Mouse (Mus musculus) fat pad, adult 2 months (tissue): ENCODE results near the gene B230104I21Rik.

Experiments used
- DNase-seq: peaks from one replicate; pipeline ENCODE4 v3.0.0-alpha.2; 2011; ENCODE audit warnings: low read depth, low spot score; ENCODE audit errors: extremely low read depth

The B230104I21Rik gene

DNA sequence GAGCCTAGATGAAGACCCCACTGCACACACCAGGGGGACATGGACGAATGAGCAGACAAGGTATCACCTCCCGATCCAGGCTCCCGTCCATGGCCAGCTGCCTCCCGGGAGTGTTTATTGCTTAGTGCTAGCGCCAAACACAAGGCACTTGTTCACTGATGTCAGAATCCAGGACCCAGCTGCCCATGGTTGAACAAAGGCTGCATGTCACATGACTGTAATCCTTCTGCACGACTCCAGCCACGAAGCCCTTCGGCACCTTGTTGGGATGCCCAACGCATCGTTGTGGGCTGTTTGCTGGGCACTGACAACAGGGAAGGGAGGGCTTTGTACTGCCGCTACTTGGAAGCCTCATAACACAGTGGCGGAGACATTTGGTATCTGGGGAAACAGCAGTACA is at the start of gene B230104I21Rik:
TSS of gene B230104I21Rik (plus strand) at position 367 of the 400 bp plus-strand sequence.
- DNase-seq, result no peak

DNA sequence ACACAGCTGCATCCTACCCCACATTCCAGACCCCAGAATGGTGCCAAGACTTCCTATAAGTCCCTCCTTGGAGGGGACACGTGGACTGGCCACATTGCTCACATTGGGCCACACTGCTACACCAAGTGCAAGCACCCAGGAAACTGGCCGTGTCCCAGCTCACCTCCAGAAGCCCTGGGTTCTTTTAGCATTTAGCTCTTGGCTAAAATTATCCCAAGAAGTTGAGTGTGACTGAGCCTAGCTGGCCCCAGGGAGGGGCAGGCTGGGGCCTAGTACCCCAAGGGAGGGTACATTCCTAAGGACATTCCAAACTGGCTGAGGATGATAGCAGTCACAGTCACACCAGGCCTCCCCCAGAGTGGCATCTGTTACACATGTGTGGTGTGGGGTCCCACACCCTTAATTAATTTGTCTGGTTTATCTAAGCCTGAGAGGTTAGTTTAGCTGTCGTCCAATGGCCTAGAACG is 42.2 kb upstream of the B230104I21Rik start:
- no peak for DNase-seq

DNA sequence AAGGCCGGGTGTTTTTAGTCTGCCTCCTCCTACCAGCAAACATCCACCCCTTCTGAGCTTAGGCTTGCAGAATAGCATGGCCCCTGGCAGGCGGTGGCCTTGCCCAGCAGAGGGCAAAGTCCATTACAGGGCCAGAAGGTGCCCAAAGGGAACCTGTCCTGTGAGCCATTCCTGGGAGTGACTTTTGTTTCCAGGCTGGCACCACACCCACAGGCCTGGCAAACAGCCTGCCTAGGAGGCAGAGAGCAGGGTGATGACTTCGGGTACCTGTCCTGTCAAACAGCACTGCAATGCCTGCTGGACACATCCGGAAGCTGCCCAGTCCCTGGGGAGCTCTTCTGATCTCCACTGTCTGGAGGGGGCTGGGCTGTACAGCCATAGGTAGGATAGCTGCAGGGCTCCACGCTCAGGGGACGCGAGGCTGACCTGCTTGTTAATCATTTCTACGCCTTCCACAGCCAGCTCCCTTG is 41.6 kb upstream of the B230104I21Rik start:
- no peak for DNase-seq

DNA sequence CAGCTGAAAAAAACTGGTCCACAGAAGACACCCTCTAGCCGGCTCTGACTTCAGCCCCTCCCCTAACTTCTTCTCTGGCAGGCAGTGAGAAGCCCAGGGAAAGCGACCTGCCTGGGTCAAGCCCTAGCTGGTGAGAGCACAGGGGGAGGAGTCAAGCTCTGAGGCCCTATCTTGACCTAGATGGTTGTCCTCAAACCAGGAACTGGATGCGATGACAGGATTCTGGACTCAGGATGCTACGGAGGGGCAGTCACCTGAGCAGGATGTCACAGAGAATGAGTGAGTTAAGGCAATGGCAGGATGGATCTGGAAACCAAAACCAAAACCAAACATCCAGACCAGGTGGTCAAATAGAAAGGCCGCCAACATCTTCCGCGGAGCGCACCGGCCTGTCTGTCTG is 38.2 kb upstream of the B230104I21Rik start:
- no peak for DNase-seq

DNA sequence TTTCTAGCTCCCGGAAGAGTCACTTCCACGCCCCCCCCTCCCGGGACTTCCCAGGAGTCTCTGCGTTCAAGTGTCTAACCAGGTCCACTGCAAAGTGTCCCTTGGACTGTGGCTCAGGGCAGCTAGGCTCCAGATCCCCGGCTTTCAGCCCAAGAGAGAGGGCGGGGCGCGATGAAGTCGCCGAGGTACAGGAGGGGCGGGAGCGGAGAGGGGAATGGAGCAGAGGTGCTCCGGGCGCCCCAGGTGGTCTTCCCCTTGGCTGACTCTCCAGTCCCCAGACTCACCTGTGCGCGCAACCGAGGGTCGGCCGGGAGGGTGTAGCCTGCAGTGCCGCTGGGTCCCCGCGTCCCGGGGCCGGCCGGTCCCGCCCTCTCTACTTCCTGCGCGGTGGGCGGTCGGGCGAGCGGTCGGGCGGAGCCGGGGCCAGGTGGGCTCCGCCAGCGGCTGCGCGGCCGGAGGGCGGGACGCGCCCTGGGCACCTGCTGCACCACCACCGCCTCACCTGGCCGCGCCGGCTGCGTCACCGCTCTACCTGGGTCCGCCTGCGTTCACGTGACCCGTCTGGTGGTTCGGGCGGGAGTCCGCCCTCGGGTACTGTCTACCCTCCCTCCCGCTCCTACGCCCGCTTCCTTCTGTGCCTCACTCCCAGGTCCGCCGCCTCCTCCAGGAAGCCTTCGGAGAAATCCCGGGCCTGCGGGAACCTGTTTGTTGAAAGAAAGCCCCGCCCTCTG is 36.2 kb upstream of the B230104I21Rik start:
- DNase-seq, result no peak

DNA sequence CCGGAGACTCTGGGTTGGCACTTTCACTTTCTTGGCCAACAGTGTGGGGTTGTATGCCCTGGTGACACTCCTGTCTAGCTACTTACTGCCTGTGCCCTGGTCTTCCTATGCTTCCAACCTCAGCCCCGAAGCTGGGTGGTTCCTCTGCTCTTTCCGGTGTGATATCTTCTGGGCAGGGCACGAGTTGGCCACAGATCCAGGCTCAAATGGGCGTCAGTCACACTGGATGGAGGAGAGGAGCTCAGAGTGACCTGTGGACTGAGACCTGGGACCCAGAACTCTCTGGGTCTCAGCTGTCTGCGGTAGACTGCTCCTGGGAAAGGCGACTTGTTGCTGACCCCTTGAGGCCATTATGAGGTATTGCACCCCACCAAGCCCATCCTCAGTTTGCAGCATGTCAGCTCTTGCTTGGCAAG is 34.5 kb upstream of the B230104I21Rik start, which contains the start of gene Arhgef16:
TSS of gene Arhgef16 (minus strand) at position 211 of the 416 bp plus-strand sequence.
- DNase-seq, result no peak

DNA sequence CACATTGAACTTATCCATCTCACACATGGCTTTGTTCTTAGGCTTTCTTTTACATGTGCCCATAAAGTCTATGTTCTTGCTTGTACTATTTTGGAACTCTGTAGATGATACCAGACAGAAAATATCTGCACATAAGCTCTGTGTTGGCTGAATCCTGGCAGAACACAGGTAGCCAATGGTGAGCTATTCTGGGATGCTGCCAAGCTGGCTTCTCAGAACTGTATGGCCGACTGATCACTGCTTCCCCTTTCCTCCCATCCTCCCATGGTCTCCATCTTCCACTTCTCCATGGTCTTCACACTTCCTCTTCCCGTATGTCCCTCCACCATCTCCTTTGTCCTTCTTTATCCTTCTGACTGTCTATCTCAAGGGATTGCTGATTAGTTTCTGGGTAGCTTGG is 26.8 kb upstream of the B230104I21Rik start:
- no peak for DNase-seq

DNA sequence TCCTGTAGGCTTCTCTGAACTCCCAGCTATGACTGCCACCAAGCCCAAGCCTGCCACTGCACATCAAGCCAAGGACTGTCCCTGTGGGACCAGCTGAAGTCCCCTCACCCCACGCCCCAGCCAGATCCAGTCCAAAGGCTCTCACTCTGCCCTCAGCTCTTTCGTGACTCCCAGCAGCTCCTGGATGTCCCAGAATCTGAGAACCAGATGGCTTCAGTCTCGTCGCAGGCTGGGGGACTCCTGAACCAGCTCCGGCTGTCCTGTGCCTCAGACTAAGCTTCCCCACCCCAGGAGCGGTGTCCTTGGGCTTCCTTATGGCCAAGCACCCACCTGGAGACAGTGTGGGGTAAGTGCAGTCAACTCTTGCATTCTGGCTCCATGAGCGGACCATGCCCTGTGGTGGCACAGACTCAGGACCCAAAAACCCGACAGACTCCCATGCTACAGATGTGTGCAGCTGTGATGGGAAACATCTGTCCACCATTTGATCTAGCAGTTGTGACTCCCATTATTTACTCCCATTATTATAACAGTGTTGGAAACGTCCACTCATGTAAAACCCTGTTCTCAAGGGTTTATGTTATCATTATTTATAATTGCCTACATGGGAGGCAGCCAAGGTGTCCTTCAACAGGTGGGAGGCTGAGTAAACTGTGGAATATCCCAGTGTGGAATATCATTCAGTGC is 25.2 kb upstream of the B230104I21Rik start:
- DNase-seq, result no peak

DNA sequence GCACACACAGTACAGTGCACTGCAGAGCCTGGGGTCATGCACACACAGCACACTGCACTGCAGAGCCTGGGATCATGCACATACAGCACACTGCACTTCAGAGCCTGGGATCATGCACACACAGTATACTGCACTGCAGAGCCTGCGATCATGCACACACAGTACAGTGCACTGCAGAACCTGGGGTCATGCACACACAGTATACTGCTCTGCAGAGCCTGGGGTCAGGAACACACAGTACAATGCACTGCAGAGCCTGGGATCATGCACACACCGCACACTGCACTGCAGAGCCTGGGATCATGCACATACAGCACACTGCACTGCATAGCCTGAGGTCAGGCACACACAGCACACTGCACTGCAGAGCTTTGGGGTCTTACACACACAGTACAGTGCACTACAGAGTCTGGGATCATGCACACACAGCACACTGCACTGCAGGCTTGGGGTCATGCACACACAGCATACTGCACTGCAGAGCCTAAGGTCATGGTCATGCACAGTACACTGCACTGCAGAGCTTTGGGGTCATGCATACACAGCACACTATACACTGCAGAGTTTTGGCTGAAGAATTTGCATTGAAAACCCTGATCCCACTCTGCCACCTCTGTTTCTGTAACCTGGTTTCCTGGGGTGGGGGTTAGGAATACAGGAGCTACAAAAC is 23.6 kb upstream of the B230104I21Rik start:
- DNase-seq, result no peak

DNA sequence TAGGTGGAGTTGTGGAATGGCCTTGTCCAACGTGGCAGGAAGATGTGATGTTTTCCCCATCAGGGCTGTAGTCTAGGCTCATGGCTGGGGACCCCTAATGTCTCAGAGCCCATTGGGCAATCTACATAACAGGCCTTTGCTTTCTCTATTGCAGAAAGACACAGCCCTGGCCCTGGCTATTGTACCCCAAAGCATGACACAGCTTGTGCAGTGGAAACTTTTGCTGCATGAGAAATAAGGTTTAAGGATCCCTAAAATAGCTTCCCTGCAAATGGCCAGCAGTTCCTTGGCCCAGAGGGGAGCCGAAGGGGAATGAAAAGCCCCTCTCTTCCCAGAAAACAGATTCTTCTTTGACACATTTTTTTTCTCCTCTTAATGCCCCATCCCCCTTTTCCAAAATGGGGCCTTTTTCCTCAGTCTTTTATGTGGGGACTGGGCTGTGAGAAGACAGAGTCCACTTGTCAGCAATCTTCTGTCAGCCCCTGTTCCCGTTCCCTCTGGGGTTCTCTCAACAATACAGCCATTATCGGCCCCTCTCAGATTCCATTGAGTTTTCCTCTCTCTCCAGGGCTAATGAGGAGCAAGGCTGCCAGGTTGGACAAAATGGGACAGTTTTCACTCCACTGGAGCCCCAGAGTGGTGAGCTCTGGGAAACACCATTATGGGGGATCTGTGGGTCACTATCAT is 22.8 kb upstream of the B230104I21Rik start:
- no peak for DNase-seq

DNA sequence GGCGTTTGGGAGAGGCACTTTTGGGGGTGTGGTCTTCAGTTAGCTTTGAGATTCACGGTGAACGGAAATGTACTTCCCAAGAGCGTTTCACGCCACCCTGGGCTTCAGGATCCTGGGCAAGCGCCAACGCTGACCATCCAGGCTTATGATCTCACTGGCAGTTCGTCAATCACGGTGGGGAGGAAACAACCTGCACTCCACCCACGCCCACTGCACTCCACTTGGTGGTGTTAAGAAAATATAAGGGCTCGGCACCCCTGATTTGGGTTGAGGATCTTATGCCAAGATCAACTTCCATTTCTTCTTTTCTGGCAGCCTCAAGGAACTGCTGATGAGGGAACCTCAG is 22.3 kb upstream of the B230104I21Rik start:
- DNase-seq, result no peak

DNA sequence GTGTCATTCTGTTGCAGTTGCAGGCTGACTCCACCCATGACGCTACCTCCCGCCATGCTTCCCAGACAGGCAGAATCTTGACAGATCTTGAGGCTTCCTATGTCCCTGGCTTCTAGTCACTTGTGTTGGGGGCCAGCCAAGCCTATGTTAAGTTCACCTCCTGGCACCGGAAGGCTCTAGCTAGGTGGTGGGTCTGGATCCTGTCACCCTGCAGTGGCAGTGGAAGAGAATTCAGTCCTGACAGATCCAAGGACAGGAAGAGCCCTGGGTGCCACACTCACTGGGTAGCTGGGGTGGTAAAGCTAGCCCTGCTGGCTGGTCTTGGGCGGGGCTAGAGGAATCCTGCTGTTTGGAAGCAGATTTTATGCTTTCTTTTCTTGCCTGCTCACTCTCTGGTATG is 10.5 kb upstream of the B230104I21Rik start:
- DNase-seq, result no peak

DNA sequence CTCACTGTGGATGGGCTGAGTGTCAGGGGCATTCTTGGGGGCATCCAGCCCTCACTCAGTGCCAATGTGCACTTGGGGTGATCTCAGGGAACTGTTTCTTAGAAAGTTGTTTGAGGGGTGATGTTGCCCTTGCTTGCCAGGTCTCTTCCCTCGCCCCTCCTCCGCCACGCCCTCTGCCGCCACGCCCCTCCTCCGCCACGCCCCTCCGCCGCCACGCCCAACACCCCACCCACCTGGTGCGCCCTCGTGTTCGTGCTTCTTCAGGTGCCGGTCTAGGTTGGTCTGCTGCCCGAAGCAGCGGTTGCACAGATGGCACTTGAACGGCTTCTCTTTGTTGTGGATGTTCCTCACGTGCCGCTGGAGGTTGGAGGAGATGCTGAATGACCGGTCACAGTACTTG is 7.5 kb upstream of the B230104I21Rik start:
- no peak for DNase-seq

DNA sequence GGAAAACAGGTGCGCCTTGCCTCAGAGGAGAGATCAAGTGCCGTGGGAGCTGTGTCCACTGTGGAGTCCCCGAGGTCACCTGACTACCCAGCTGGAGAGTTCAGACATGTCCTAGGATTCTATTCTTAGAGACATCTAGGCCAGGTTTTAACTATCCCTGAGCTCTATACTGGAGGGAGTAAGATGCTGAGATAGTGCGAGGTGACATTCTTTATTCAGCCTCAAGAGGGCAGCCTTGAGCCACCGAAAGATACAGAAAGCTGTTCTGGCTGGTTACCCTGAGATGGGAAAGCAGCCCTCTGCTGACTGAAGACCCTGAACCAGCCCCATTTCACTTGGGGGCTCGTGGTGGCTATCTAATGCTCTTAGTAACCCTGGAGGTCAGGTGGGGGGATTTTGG is 7.1 kb upstream of the B230104I21Rik start:
- no peak for DNase-seq

DNA sequence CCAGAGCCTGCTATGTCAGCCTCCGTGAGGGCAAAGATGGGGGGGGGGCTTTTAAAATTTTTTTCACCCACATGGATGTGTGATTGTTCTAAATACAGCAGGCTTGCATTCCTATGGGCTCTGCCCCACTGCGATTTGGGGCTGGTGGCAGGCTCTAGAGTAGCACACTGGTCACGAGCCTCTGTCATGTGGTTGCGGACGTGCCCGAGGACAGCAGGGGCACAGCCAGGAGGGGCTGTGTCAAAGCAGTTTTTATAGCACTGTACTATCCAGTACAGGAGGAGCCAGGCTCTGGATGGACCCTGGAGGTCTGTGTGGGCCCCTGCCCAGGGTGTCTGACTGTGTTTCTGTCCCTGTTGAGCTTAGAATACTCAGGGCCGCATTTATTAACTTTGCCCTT is 5.9 kb upstream of the B230104I21Rik start:
- no peak for DNase-seq

DNA sequence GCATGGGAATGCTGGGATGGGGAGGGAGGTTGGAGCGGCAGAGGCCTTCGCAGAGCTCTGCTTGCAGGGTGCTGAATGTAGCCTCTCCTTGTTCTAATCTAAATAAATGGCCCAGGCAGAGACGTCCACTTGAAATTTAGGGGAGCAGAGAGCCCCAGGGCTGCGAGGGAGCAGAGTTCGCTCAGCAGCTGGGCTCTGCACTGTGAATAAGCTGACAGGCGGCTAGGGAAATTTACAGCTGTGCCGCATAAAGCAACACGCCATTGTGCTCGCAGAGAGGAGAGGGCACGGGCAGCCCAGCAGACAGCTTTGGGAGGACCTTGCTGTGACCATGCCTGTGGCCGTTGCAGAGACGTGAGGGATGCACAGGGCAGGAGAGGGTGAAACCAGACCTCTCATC is 4.7 kb upstream of the B230104I21Rik start:
- DNase-seq, result no peak

DNA sequence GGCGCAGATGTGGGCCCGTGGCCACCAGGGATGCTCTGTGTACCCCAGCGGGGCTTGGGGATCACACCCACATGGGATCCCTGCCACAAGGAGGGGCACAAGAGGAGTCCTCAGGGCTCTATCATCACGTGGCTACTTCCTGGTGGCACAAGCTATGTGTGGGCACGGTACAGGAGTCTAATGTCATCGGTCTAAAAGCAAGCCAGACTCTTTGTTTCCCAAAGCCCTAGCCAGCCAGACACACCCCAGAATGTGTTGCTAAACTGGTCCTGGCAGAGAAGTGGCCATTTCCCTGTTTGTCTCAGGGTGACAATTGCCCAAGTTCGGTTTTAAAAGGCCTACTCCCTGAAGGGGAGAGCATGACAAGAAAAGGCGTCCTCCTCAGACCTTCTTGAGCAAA is 2.6 kb upstream of the B230104I21Rik start:
- no peak for DNase-seq

DNA sequence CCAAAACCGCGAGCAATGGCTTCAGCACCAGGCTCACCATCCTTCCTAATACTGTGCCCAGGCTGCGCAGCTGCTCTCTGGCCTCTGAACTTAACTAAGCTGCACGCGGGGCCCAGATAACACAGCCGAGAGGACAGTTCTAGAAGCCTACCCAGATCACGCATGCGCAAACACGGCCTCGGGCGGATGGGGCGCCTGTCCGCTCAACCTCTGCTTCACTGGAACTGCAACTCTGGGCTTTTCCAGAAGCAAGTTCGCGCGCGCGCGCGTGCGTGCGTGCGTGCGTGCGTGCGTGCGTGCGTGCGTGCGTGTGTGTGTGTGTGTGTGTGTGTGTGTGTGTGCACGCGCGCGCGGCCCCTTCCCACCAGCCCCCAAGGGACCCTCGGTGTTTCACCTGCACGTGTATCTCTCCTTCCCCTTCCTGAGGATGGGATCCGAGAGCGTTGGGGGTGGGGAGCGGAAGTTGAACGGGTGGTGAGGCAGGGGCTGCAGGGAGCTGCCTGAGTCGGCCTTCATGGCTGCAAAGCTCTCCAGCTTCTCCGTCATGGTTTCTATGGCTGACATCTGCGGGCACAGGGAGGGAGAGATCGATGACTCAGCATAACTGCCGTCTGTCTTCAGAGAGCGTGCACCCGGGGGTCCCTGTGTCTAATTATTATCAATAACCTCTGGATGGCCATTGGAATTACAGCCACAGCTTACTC is 1.1 kb upstream of the B230104I21Rik start:
- DNase-seq, result no peak

DNA sequence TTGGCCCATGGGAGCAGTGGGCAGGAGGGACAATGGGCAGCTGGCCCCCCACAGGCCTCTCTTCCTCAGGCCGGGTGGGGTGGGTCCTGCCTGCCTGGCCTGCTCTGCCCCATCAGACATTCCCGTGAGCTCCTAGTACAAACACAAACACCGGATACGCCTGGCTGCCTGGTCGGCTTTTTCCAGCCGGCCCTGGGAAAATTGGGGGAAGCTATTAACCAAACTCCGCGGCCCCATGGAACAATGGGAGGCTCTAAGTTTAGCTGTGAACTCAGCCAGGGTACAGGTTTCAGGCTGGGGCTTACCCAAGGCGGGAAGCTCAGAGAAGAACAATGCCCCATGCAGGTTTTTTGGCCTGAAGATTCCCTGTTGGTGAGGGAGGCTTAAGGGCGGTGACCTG is 723 bp downstream of the B230104I21Rik start:
- no peak for DNase-seq

DNA sequence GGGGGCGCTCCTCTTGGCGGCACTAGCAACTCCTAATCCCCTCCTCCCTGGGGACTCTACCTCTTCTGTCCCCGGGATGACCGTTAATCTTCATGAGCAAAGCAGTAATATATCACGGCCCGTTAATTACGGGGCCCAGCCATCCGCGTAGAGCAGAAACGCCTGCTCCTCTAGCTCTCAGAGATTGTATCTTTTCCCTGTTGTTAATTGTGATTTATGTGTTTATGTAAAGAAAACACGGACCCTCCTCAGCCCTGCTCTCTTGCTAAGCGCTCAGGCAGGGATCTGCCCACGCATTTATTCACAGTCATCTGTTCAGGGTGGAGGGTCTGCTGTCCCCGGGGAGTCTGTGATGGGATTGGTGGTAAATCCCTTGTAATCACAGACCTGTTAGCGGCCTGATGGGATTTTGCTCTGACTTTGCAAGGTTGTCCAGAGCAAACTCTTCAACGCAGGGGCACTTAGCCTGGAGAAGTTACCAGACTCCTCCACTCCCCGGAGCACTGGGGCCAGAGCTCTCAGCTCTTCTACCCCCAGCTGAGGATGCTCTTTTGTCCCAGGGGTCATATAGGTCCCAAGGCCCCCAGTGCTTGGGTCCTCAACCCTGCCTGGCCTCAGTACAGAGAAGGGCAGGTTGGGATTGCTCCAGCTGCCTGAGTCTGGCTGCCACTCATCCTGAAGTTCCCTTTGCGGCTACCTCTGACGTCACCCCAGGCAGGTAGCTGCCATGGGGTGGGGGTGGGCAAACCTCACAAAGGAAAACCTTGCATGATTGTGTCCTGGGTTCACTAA is 11.0 kb downstream of the B230104I21Rik start:
- DNase-seq, result no peak
